Mouse (Mus musculus) cerebellum, postnatal 14 days (tissue): ENCODE measurements around the gene Nutf2-ps1.
A peak's percentile ranks its signal among the peaks of the same experiment; 100 is the strongest.
"Not testable (repeated sequence)": the region's sequence is repeated elsewhere in the genome, so short reads cannot be mapped to it uniquely, and the experiment has no call there.

ENCODE experiments used
- DNase-seq, 2 experiments: peaks; one replicate each; pipeline ENCODE4 v3.0.0; 2021; ENCODE audit warnings: mixed read lengths in 2 of 2

Nutf2-ps1 gene

GRCm38 (mm10) chr19:53588968-53589367, at the start of gene Nutf2-ps1:
TSS of gene Nutf2-ps1 (minus strand) at chr19:53589068.
- DNase-seq: not testable (repeated sequence)

GRCm38 (mm10) chr19:53638041-53638440, 49.2 kb upstream of the Nutf2-ps1 start:
- no peak for DNase-seq

- DNase-seq: no peak
These were observed 32.8 kb upstream of the Nutf2-ps1 start for GRCm38 (mm10) chr19:53621681-53622080.

- DNase-seq: peak; percentile 54 to 59
These were observed 20.1 kb upstream of the Nutf2-ps1 start for GRCm38 (mm10) chr19:53608921-53609320.

GRCm38 (mm10) chr19:53601363-53601655, 12.4 kb upstream of the Nutf2-ps1 start:
- DNase-seq: no peak

GRCm38 (mm10) chr19:53600549-53601362, 11.9 kb upstream of the Nutf2-ps1 start:
- DNase-seq: peak; percentile 77 to 80

GRCm38 (mm10) chr19:53599757-53600539, 11.1 kb upstream of the Nutf2-ps1 start, which contains the start of gene Smc3:
TSS of gene Smc3 (plus strand) at chr19:53600398.
- peak; percentile 100 for DNase-seq

- no peak for DNase-seq
These were observed 8.0 kb upstream of the Nutf2-ps1 start for GRCm38 (mm10) chr19:53596723-53597474.

GRCm38 (mm10) chr19:53587686-53588085, 1.2 kb downstream of the Nutf2-ps1 start:
- DNase-seq: not testable (repeated sequence)

GRCm38 (mm10) chr19:53580271-53580670, 8.6 kb downstream of the Nutf2-ps1 start:
- not testable (repeated sequence) for DNase-seq

- peak; percentile 85 to 88 for DNase-seq
These were observed 10.1 kb downstream of the Nutf2-ps1 start for GRCm38 (mm10) chr19:53578597-53579252.

- no peak for DNase-seq
These were observed 11.7 kb downstream of the Nutf2-ps1 start for GRCm38 (mm10) chr19:53577025-53577800.

- DNase-seq: no peak
These were observed 12.8 kb downstream of the Nutf2-ps1 start for GRCm38 (mm10) chr19:53576061-53576460.

- no peak for DNase-seq
These were observed 13.4 kb downstream of the Nutf2-ps1 start for GRCm38 (mm10) chr19:53575296-53576010.

GRCm38 (mm10) chr19:53574546-53574945, 14.3 kb downstream of the Nutf2-ps1 start:
- DNase-seq: no peak

GRCm38 (mm10) chr19:53574131-53574530, 14.7 kb downstream of the Nutf2-ps1 start:
- no peak for DNase-seq

- DNase-seq: no peak
These were observed 15.7 kb downstream of the Nutf2-ps1 start for GRCm38 (mm10) chr19:53573151-53573550.

- DNase-seq: no peak
These were observed 16.3 kb downstream of the Nutf2-ps1 start for GRCm38 (mm10) chr19:53572607-53573006.

- DNase-seq: no peak
These were observed 17.1 kb downstream of the Nutf2-ps1 start for GRCm38 (mm10) chr19:53571501-53572428.

GRCm38 (mm10) chr19:53571056-53571455, 17.8 kb downstream of the Nutf2-ps1 start:
- no peak for DNase-seq
